Mouse (Mus musculus) CD4-positive, CD25-positive, alpha-beta regulatory T cell, adult 2 months (primary cell): ENCODE data around the gene Phf20.
"Not testable (repeated sequence)": the region's sequence is repeated elsewhere in the genome, so short reads cannot be mapped to it uniquely, and the experiment has no call there.

Experiments used
- DNase-seq: peaks from one replicate; pipeline ENCODE4 v3.0.0-alpha.2; 2012; ENCODE audit warnings: low read depth, low spot score

Gene Phf20

DNA sequence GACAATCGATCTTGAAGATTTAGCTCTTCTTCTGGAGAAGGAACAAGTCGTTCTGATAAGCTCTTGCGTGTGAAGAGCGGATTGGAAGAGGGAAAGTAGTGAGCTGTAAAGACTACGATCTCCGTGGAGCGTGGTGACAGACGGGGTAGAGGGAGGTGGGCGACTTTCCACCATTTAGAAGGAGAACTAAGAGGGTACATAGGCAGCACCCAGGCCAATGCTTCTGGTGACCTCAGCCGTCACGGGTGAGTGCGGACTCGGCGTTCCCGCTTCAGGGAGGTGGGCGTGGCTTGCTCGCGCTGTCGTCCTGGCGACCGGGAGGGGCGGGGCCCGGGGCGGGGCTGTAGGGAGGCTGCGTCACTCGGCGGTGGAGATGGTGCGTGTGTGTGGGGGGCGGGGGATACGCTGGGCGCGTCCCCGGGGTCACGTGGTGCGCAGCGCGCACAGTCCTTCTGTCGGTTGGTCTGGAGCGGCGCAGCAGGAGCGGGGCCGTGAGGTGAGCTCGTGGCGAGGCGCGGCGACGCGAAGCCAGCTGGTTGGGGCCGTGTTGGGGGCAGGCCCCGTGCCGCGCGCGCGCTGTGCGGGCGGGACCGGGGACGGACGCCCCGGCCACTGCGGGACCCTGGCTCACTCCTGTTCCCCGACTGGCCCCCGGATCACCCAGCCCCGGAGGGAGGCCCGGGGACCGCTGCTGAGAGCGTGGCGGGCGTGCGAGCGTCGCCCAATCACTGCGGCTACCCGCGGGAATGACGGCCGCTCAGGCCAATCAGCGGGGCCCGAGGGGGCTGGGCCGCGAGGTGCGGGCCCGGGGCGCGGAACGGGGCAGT is at the start of gene Phf20:
TSS of gene Phf20 (plus strand) at position 165 of the 827 bp plus-strand sequence.
- DNase-seq, result peak; percentile 99

DNA sequence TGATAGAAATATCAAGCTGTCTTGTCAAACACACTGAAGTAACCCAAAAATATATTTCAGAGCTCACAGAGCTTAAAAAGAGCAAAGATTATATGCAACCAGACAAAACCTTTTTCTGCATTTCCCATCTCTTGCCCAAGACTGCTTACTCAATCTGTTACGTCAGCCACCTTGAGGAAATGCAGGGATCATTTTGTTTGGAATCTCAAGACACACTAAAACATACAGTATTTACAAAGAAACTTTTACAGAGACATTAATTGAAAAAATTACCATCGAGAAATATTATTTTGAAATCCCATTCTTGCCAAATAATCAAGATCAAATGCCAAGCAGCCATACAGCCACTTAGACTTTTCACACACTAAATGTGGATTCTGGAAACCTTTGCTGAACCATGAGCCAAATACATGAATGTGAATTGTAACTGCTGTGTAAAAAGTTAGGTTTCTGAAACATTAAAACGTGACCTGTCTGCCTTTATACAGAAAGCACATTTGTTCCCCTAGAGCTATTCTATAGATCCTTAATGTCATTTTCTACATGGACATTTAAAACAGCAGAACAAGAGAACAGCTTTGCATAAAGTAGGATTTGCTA is 48.9 kb upstream of the Phf20 start:
- no peak for DNase-seq

DNA sequence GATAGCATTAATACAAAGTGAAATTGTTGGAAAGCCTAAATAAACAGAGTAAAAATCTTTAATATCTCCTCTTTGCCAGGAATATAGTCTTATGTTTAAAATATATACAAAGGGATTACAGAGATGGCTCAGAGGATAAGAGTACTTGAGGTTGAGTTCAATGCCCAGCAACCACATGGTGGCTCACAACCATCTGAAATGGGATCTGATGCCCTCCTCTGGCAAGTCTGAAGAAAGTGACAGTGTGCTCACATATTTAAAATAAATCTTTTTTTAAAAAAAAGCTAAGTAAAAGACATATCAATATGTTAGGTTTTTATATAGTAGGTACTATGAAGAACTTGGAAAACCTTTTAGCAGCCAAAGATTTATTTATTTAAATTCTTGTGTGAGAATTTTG is 44.7 kb upstream of the Phf20 start:
- DNase-seq, result no peak

DNA sequence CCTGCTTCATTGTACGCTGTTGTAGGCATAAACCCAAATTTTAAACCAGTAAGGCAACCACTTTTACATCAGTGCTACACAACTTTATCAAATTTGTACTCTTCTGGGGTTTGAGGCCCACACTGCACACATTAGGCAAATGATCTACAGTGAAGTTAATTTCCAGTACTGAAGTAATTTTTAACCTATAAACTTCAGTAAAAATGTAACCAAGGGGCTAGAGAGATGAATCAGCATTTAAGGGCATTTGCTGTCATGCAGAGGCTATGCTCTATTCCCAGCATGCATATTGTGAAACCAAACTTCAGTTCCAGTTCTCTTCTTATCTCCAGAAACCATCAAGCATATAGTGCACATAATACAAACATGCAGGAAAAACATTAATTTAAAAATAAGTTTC is 30.8 kb upstream of the Phf20 start:
- no peak for DNase-seq

DNA sequence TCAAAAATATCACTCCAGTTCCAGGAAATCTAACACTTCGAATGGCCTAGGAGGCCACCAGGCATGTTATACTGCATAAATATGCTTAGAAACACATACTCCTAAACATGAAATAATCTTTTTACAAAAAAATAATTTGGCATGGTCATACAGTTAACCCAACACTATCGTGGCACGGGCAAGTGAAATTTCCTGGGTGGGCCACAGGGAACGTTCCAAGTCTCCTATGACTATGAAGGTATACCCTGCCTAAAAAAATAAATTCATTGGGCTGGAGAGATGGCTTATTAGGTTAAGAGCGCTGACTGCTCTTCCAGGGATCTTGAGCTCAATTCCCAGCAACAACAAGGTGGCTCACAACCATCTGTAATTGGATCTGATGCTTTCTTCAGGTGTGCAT is 29.7 kb upstream of the Phf20 start:
- no peak for DNase-seq

DNA sequence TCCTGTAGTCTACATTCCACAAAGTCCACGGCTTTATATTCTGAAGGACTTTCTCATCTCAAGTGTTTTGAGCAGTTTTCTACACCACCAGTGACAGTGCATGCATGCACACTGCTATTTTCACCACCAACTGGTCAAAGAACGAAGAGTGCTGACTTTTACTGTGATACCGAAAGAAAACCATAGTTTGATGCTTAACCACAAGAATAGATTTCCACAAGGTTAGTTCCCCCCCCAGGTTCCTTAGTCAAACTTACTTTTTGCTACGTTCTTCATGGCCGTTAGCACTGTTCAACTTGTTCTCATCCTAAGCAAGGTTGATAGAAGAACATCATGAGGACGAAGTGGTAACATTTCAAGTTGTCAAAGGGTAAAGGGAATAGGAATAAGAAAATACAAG is 19.2 kb upstream of the Phf20 start:
- DNase-seq, result peak; percentile 41

DNA sequence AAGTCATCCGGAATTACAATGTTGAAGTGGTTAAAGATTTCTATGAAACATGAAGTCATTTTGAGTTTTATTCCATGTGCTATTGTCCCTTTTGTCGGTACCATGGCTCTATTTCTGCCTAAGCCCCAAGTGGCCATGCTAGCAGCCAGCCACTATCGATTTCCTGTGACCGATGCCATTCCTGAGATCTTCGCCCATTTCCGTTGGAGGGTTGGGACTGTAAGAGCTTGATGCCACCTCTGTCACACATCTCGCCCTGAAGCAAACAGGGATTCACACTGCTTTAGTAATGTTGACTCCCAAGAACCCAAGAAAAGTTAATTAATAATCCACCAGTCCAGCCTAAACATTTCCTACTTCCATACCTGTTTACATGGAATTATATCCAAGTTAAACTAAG is 18.6 kb upstream of the Phf20 start:
- peak; percentile 44 for DNase-seq

DNA sequence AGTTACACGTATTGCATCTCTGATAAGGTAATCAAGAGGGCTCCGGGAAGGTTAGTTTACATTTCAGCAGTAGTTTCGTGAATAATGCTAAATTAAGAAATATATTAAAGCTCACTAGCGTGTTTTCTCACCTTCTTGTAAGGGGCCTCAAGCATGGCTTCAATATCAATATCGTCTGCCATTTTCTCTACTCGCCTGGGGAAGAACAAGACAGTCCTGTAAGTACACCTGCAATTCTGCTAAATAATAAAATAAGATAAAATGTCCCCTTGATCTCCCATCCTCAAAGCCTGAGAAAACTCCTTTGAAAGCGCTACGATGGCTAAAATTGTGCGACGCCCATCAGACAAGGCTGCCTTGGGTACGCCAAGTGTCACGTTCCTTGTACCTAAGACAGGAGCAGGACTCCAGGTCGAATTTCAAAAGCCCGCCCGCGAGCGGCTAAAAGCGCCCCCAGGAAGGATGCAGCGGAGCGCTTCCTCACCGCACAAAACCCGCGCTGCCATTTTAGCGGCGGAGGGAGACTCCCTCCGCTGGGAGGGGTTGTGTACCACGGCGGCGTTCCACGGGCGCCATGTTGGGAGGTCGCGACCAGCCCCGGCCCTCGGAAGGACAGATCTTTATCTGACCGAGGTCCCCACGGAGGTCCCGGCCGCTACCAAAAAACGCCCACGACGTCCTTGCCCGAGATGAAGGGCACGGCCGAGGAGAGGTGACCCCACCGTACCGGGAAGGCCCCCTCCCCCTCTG is 17.0 kb upstream of the Phf20 start:
- peak; percentile 93 for DNase-seq

DNA sequence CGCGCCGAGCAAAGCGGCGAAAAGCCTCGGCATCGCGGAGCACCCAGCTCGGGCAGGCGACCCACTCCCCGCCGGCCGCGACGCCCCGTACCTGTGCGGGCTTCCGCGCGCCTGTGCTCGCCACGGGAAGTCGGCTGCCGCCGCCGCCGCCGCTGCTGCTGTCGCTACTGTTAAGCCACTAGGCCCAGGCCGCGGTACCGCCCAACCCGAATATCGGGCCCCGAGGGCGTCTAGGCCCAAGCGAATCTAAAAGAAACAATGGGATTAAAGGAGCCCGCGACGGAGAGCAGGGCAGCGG is 16.5 kb upstream of the Phf20 start:
- no peak for DNase-seq

DNA sequence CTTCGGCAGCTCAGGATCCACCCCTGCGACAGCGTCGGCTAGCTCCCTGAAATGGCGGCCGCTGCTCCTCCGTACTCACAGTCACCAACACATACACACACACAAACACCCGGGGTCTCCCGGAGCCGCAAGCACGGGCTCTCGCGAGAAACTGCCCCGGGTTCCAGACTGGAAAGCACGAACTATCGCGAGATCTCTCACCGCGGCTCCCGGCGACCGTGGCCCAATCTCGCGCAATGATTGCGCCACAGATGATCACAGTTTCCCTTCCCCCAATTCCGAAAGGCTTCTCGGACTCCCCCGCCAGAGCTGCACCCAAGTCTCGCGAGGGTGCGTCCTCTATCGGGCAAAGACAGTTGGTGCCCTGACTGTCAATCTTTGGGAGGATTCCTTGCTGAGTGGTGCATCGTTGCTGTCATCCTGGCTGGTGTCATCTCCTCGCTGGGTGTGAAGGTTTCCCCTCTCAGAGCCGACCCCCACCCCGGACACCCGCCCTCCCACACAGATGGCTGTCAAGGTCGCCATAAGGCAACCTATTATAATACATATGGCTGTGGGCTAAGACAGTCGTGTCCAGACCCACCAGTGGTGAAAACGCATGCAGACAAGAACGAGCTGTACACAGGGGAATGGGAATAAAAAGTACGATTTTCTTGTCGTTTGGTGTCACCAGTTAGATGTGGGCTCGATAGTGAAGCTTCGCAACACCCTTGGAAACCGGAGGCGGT is 16.0 kb upstream of the Phf20 start, which contains the start of gene Rbm39:
TSS of gene Rbm39 (minus strand) at position 145 of the 728 bp plus-strand sequence.
- peak; percentile 100 for DNase-seq

DNA sequence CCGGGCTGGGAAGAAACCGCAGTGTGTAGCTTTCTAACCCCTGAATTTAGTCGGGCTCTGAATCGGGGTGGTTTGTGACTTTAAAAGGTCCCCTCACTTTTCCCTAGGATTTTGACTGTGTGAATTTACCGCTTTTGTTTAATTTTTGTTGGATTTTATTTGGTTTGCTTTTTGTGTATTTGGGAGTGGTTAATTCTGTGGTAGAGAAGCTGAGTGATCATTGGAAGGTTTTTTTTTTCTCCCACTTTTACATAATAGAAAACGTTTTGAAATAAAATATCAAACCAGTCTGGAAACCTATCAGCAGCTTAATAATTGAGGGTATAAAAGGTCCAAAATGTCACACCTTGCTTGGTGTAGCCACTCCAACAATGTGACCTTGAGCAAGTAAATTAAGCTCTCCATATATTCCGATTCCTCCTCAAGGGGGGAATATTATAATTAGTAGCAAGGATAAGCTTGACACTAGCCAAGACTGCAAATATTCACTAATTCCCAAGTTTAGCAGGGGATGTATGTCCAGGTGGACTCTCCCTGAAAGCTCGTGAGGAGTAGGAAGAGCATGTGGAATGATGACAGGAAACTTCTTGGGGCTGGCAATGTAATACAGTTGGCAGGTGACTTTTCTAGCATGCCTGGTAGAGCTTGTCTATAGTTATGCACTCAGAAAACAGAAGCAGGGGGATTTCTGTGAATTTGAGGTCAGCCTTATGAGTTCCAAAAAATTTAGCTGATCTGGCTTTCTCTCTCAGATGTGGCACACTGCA is 15.3 kb upstream of the Phf20 start:
- DNase-seq, result no peak

DNA sequence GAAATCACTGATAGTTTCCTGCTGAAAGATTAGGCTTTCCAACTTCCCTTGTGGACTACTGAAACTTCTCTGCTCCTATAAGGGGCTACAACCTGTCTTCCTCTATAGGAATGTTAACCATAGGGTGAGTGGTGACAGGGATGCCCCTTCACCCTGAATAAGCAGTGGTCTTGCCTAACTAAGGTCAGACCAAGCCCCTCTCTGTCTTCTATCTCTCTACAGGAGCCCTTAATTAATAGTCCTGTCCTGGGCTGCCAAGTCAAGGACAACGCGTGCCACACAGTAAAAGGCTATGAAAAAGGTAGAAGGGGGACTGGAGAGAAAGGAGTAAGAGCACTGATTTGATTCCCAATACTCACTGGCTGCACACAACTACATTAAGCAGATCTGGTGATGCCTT is 14.7 kb upstream of the Phf20 start:
- no peak for DNase-seq

DNA sequence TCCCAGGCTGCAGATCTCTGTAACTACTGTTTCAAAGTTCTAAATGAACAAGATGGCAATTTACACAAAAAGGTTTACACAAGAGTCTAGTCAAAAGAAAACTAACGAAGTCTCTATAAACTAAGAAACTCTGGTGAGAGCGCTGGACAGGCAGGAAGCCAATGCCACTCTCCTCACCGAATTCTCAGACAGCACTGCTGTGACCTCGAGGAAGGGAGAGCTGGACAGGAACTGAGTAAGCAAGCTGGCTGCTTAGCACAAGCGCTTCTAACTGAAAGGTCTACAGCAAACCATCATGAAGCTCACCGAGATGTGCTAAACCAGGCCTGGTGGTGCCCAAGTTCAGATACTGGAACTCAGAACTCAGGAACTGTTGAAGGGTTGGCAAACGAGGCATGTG is 7.0 kb upstream of the Phf20 start:
- DNase-seq, result not testable (repeated sequence)

DNA sequence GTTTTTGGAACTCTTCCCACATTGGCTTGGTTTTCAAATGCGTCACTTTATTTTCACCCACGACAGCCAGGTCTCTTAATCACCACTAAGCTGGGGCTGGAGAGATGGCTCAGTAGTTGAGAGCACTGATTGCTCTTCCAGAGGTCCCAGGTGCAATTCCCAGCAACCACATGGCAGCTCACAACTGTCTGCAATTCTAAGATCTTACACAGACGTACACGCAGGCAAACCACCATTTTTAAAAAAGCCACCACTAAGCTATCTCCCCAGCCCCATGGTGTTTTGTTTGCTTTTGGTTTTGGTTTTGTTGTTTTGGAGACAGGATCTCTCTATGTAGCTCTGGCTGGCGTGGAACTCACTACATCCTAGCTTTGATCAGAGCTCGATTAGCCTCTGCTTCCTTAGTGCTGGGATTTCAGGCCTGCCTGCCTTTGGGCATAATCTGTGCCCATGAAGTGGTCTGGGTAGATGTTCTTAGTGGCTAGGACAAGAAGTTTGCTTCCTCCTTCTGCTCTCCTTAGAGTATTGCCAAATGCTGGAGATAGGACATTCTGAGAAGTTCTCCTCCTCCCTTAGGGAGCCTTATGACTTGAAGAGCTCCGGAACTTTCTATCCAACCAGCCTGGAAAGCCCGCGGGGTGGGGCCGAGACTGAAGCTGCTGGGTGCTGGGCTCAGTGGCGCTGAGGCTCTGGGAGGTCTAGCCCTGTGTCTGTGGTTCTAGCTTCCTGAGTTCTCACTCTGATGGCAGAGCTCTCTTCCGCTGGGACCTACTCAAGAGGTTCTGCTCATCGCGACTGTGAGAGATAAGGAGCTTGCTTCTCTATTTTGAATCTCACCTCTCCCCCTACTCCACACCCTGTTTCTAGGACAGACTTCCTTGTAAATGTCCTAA is 6.0 kb upstream of the Phf20 start:
- peak; percentile 83 for DNase-seq

DNA sequence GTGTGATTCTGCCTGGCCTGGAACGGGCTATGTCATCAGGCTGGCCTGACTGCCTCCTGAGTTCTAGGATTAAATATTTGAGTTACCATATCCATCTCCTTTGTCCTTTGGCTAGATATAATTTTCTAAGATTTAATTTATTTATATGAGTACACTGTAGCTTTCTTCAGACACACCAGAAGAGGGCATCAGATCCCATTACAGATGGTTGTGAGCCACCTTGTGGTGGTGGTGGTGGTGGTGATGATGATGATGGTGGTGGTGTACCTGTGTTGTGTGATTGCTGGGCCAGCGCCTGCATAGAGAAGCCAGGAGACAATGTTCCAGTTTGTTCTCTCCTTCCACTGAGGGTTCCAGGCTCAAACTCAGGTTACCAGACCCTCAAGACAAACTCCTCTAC is 4.7 kb upstream of the Phf20 start:
- DNase-seq, result no peak

DNA sequence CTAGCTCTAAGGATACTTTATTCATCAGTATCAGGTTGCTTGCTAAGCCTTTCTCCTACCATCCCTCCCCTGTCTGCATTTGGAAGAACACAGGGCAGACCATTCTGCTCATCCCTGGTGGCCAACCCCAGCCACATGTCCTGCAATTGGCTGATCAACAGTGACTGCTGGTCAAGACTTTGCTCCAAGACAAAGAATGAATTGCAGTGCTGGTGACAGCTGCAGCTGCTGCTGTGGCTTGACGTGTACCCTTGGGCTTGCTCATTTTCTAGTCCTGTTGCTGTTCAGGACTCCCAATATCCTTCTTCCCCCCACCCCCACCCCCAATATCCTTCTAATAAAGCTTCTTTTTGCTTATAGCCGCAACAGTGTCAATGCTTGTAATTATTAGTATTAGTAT is 4.2 kb upstream of the Phf20 start:
- no peak for DNase-seq

DNA sequence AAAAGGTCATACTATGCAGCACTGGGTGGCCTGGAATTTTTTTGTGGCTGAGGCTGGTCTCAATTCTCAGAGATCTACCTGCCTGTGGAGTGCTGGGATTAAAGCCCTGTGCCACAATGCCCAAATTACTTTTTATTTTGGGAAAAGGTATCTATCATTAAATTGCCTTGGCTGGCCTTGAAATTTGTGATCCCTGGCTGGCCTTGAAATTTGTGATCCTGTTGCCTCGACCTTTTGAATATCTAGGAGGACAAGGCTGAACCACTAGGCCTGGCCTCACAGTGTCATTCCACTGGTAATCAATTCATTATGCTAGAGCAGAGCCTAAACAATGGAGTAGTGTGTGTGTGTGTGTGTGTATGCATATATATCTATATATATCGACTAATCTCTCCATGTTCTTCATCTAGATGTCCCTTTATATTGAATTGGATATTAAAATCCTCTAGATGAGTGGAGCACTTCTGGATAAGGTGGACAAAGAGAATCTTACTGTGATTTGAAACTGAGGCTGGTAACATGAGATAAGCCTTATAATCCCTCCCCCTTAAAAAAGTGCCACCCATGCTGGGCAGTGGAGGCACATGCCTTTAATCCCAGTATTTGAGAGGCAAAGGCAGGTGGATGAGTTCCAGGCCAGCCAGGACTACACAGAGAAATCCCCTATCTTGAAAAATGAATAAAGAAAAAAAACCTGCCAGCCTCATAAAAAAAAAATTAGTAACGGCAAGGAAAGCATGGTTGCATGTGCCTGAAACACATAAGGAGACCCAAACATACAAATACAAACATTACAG is 3.0 kb upstream of the Phf20 start:
- no peak for DNase-seq

DNA sequence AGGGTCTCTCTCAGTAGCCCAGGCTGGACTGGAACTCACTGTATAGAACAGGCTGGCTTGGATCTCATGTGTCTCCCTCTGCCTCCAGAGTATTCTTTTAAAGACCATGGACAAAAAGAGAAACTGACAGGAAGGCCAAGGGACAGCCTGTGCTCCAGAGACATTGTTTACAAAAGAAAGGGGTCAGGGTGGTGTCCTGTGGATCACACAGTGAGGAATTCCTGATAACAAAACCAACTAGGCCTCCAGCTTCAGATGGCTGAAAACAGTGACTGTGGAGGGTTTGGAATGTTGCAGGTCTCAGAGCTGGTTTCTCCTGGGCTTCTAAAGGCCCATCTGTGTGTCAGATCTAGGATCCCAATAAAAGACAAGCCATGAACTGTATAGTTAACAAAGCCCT is 1.7 kb upstream of the Phf20 start:
- DNase-seq, result no peak

DNA sequence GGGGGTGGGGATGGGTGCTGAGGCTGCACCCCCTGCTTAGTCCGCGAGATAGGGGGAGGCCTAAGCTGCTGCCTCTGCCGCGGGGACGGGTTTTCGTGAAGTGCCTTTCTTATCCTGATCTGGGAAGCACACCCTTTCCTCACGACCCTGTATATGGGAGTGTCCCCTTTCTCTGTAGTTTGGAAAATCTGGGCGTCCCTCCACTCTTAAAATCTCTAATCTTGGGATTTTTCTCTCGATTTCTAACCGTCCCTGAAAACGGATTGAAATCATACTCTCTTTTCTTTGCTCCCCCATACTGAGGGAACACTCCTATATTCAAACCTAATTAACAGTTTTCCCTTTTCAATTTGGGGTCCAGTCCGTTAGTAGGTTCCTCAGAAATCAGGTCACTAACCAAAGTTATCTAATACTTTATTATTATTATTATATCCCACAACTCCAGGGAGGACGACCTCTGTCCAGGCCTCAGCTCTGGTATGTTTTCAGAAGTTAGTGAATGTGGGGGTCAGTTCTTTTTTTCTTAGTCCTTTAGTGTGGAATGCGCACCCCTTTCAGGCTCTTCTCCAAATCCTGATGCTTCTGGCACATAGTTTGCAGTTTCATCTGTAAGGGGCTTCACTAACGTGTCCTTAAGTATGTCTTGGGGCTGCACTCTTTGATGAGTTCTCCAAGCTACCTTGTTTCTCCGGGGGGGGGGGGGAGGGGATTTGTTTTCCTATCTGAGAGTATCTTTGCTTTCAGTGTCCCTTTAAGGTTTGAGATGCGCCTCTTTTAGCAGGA is 1.1 kb downstream of the Phf20 start:
- DNase-seq, result no peak
